Mouse (Mus musculus) G1E (cell line): Measurements from ENCODE around the gene Epha1.

Experiments used
- CTCF ChIP-seq: IDR thresholded peaks from 2 replicates; pipeline ENCODE4 v1.5.1; 2012; ENCODE audit warnings: low read depth, low read length, inconsistent platforms, mixed read lengths
- GATA1 ChIP-seq: IDR thresholded peaks from 2 replicates; pipeline ENCODE4 v1.6.1; 2012; ENCODE audit warnings: borderline replicate concordance, low read length, inconsistent platforms, mixed read lengths
- TAL1 ChIP-seq: conservative IDR thresholded peaks from 2 replicates; pipeline ENCODE4 v1.6.1; 2012; ENCODE audit warnings: low read depth, low read length, inconsistent platforms, mixed read lengths

DNA sequence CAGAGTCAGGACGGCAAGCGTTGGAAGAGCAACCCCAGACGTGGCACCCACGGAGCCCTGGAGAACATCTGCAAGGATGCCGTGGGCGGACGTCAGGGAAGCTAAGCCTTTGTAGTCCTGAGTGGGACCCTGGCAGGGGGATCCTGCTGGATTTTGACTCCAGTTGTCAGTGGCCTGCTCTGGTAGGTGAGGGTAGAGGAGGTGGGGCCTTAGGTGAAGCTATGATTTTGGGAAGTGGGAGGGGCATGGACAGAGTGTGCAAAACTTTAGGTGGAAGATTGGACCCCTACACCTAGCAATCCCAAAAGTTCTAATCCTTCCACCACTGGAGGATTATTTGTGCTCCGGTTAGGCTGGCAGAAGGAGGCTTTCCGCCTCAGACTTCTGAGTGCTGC is 650 bp downstream of the Epha1 start:
- TF ChIP-seq CTCF (no peak), TAL1 (no peak), GATA1 (no peak)
